Mouse (Mus musculus) adrenal gland, adult 2 months (tissue): ENCODE results near the gene Cd320. TPM values are rescaled to one million over a fixed set of nuclear protein-coding genes. Genes with fewer than 3 reads are reported as not detected.
"Not testable (repeated sequence)": the region's sequence is repeated elsewhere in the genome, so short reads cannot be mapped to it uniquely, and the experiment has no call there.

ENCODE experiments used
- DNase-seq: peaks from one replicate; pipeline ENCODE4 v3.0.0; 2021
- microRNA-seq, 2 experiments: library from miRNA; unstranded; fragments of <30 nt; microRNA quantifications; one replicate each; pipeline ENCODE4 v1.2.0; 2021
- polyA plus RNA-seq: library from polyadenylated mRNA; depleted of rRNA; stranded (reverse); fragments of >200 nt; gene quantifications from 2 replicates; pipeline ENCODE4 v1.2.3, GENCODE M21; 2012; rRNA removed
- total RNA-seq, 2 experiments: library from RNA; stranded (reverse); gene quantifications; 2 replicates each; pipeline ENCODE4 v1.2.3; 2021

The Cd320 gene
- total and polyA plus RNA-seq, 3 experiments: 34.2 to 99.1 (median 42.8) TPM

- not testable (repeated sequence) for DNase-seq
These were observed 55.3 kb downstream of the Cd320 start for GRCm38 (mm10) chr17:33898193-33898592.

Small RNA genes within 50 kb of the gene (microRNA-seq; reads per million reads assigned to microRNA genes)
- gene Gm27740: 0 reads per million in 2 experiments

Other genes starting within 250 kb of the Cd320 start
- 10 to 100 TPM; 35.1 to 39.4 TPM for gene Zfp414, start 214.0 kb upstream of the Cd320 start, total RNA-seq
- 105 and 106 TPM in 2 replicates for gene Zfp414, start 214.0 kb upstream of the Cd320 start, polyA plus RNA-seq
- under 1 TPM; 0.49 to 0.97 TPM for gene Pram1, start 205.0 kb upstream of the Cd320 start, total RNA-seq
- not detected in 2 replicates for gene Pram1, start 205.0 kb upstream of the Cd320 start, polyA plus RNA-seq
- 100 to 1,000 TPM; 142 to 166 TPM for gene Hnrnpm, start 156.2 kb upstream of the Cd320 start, total RNA-seq
- 66.7 and 70.9 TPM in 2 replicates for gene Hnrnpm, start 156.2 kb upstream of the Cd320 start, polyA plus RNA-seq
- 100 to 1,000 TPM; 112 to 117 TPM for gene March2, start 124.4 kb upstream of the Cd320 start, total RNA-seq
- gene March2, start 124.4 kb upstream of the Cd320 start, polyA plus RNA-seq: 150 and 170 TPM in 2 replicates
- 100 to 1,000 TPM; 247 to 267 TPM for gene Rab11b, start 82.6 kb upstream of the Cd320 start, total RNA-seq
- gene Rab11b, start 82.6 kb upstream of the Cd320 start, polyA plus RNA-seq: 522 and 543 TPM in 2 replicates
- 100 to 1,000 TPM in 1 of 2 experiments, 10 to 100 TPM in 1; 44.5 to 100 TPM for gene Angptl4, start 61.3 kb upstream of the Cd320 start, total RNA-seq
- 131 and 261 TPM in 2 replicates for gene Angptl4, start 61.3 kb upstream of the Cd320 start, polyA plus RNA-seq
- 10 to 100 TPM; 55.9 to 66.2 TPM for gene Kank3, start 32.6 kb upstream of the Cd320 start, total RNA-seq
- 164 and 195 TPM in 2 replicates for gene Kank3, start 32.6 kb upstream of the Cd320 start, polyA plus RNA-seq
- 1,000 to 10,000 TPM; 1,533 to 1,560 TPM for gene Rps28, start 18.5 kb upstream of the Cd320 start, total RNA-seq
- gene Rps28, start 18.5 kb upstream of the Cd320 start, polyA plus RNA-seq: 387 and 446 TPM in 2 replicates
- 100 to 1,000 TPM; 507 to 539 TPM for gene Ndufa7, start 18.5 kb upstream of the Cd320 start, total RNA-seq
- 556 and 578 TPM in 2 replicates for gene Ndufa7, start 18.5 kb upstream of the Cd320 start, polyA plus RNA-seq
- not detected for gene Gm7029, start 30.7 kb downstream of the Cd320 start, total RNA-seq
- not detected in 2 replicates for gene Gm7029, start 30.7 kb downstream of the Cd320 start, polyA plus RNA-seq
- 1 to 10 TPM; 1.4 to 1.6 TPM for gene Kifc1, start 47.6 kb downstream of the Cd320 start, total RNA-seq
- gene Kifc1, start 47.6 kb downstream of the Cd320 start, polyA plus RNA-seq: 1.8 and 2.5 TPM in 2 replicates
- not detected for gene Platr17, start 62.0 kb downstream of the Cd320 start, total RNA-seq
- not detected in 2 replicates for gene Platr17, start 62.0 kb downstream of the Cd320 start, polyA plus RNA-seq
- 10 to 100 TPM; 29.0 to 30.3 TPM for gene Daxx, start 66.3 kb downstream of the Cd320 start, total RNA-seq
- 54.7 and 65.7 TPM in 2 replicates for gene Daxx, start 66.3 kb downstream of the Cd320 start, polyA plus RNA-seq
- 100 to 1,000 TPM; 151 to 171 TPM for gene Tapbp, start 72.8 kb downstream of the Cd320 start, total RNA-seq
- gene Tapbp, start 72.8 kb downstream of the Cd320 start, polyA plus RNA-seq: 244 and 245 TPM in 2 replicates
- gene Zbtb22, start 72.8 kb downstream of the Cd320 start, total RNA-seq: 10 to 100 TPM; 26.1 to 38.3 TPM
- 52.1 and 57.1 TPM in 2 replicates for gene Zbtb22, start 72.8 kb downstream of the Cd320 start, polyA plus RNA-seq
- gene Rgl2, start 86.5 kb downstream of the Cd320 start, total RNA-seq: 10 to 100 TPM; 44.2 to 44.4 TPM
- 237 and 298 TPM in 2 replicates for gene Rgl2, start 86.5 kb downstream of the Cd320 start, polyA plus RNA-seq
- gene Pfdn6, start 97.3 kb downstream of the Cd320 start, total RNA-seq: 100 to 1,000 TPM in 1 of 2 experiments, 10 to 100 TPM in 1; 69.7 to 100 TPM
- gene Pfdn6, start 97.3 kb downstream of the Cd320 start, polyA plus RNA-seq: 5.0 and 6.8 TPM in 2 replicates
- gene Wdr46, start 97.6 kb downstream of the Cd320 start, total RNA-seq: 10 to 100 TPM; 35.4 to 38.4 TPM
- gene Wdr46, start 97.6 kb downstream of the Cd320 start, polyA plus RNA-seq: 18.9 and 25.6 TPM in 2 replicates
- 1 to 10 TPM; 4.0 to 6.5 TPM for gene B3galt4, start 108.4 kb downstream of the Cd320 start, total RNA-seq
- 21.2 and 21.3 TPM in 2 replicates for gene B3galt4, start 108.4 kb downstream of the Cd320 start, polyA plus RNA-seq
- gene Vps52, start 112.7 kb downstream of the Cd320 start, total RNA-seq: 10 to 100 TPM; 52.8 to 55.1 TPM
- 88.4 and 107 TPM in 2 replicates for gene Vps52, start 112.7 kb downstream of the Cd320 start, polyA plus RNA-seq
- gene Rps18, start 112.9 kb downstream of the Cd320 start, total RNA-seq: 100 to 1,000 TPM; 541 to 790 TPM
- gene Rps18, start 112.9 kb downstream of the Cd320 start, polyA plus RNA-seq: 153 and 176 TPM in 2 replicates
- gene H2-K1, start 157.3 kb downstream of the Cd320 start, total RNA-seq: 100 to 1,000 TPM; 577 to 669 TPM
- 2,584 and 2,844 TPM in 2 replicates for gene H2-K1, start 157.3 kb downstream of the Cd320 start, polyA plus RNA-seq
- 10 to 100 TPM; 41.4 to 57.0 TPM for gene Ring1, start 181.6 kb downstream of the Cd320 start, total RNA-seq
- 70.0 and 92.4 TPM in 2 replicates for gene Ring1, start 181.6 kb downstream of the Cd320 start, polyA plus RNA-seq
- 100 to 1,000 TPM; 252 to 263 TPM for gene H2-Ke6, start 185.0 kb downstream of the Cd320 start, total RNA-seq
- 362 and 465 TPM in 2 replicates for gene H2-Ke6, start 185.0 kb downstream of the Cd320 start, polyA plus RNA-seq
- 100 to 1,000 TPM; 156 to 217 TPM for gene Slc39a7, start 188.6 kb downstream of the Cd320 start, total RNA-seq
- gene Slc39a7, start 188.6 kb downstream of the Cd320 start, polyA plus RNA-seq: 291 and 321 TPM in 2 replicates
- gene Rxrb, start 188.7 kb downstream of the Cd320 start, total RNA-seq: 10 to 100 TPM; 47.5 to 54.9 TPM
- gene Rxrb, start 188.7 kb downstream of the Cd320 start, polyA plus RNA-seq: 150 and 161 TPM in 2 replicates
- 1 to 10 TPM; 1.0 to 1.1 TPM for gene Col11a2, start 196.3 kb downstream of the Cd320 start, total RNA-seq
- gene Col11a2, start 196.3 kb downstream of the Cd320 start, polyA plus RNA-seq: 0.35 and 1.7 TPM in 2 replicates
- gene H2-Oa, start 249.2 kb downstream of the Cd320 start, total RNA-seq: under 1 TPM in 1 of 2 experiments, not detected in 1; 0.62 TPM
- gene H2-Oa, start 249.2 kb downstream of the Cd320 start, polyA plus RNA-seq: 1.9 TPM in 2 replicates